Mouse (Mus musculus): ENCODE measurements at regions not wholly inside any gene's neighbourhood (a gene's known extent, or its start where the extent isn't known, plus 50 kb on each side); places are given as distances from the start of the nearest gene placed in this dataset.

- TF ChIP-seq CTCF (IDR thresholded peaks at IDR 0.05; ENCODE audit: low read depth, low read length) = no peak
- TF ChIP-seq POLR2A (IDR thresholded peaks at IDR 0.05; ENCODE audit: extremely low read depth, insufficient read depth, low read length) = no peak
Observed at GRCm38 (mm10) chr13:97697262-97697661, 63.2 kb downstream of the Gm10260 start.

Data from liver, adult 2 months (tissue).